Mouse (Mus musculus) ZHBTc4 (cell line): ENCODE results near the gene Tcp11l2.

Source experiments
- DNase-seq: peaks from one replicate; pipeline ENCODE4 v3.0.0-alpha.2; 2011; ENCODE audit warnings: low read depth, low spot score

The Tcp11l2 gene

GRCm38 (mm10) chr10:84598172-84598571, 21.7 kb downstream of the Tcp11l2 start:
- DNase-seq, result peak; percentile 38

GRCm38 (mm10) chr10:84600136-84600535, 23.7 kb downstream of the Tcp11l2 start:
- no peak for DNase-seq

- no peak for DNase-seq
These were observed 27.9 kb downstream of the Tcp11l2 start for GRCm38 (mm10) chr10:84604335-84604734.

GRCm38 (mm10) chr10:84608361-84608760, 31.9 kb downstream of the Tcp11l2 start:
- DNase-seq, result no peak

GRCm38 (mm10) chr10:84610324-84610723, 33.9 kb downstream of the Tcp11l2 start:
- no peak for DNase-seq

GRCm38 (mm10) chr10:84610783-84611182, 34.4 kb downstream of the Tcp11l2 start:
- no peak for DNase-seq

GRCm38 (mm10) chr10:84611664-84612063, 35.2 kb downstream of the Tcp11l2 start:
- DNase-seq, result no peak

GRCm38 (mm10) chr10:84612281-84612680, 35.9 kb downstream of the Tcp11l2 start:
- DNase-seq, result no peak

- no peak for DNase-seq
These were observed 36.9 kb downstream of the Tcp11l2 start for GRCm38 (mm10) chr10:84613366-84613765.

GRCm38 (mm10) chr10:84615076-84615475, 38.6 kb downstream of the Tcp11l2 start:
- peak; percentile 51 for DNase-seq

- peak; percentile 98 for DNase-seq
These were observed 45.7 kb downstream of the Tcp11l2 start, which contains the start of gene Polr3b for GRCm38 (mm10) chr10:84621826-84622790. Gene Polr3b (plus strand): TSS chr10:84622292.

GRCm38 (mm10) chr10:84631182-84631581, 54.8 kb downstream of the Tcp11l2 start:
- peak; percentile 81 for DNase-seq

- no peak for DNase-seq
These were observed 55.6 kb downstream of the Tcp11l2 start for GRCm38 (mm10) chr10:84632005-84632404.

GRCm38 (mm10) chr10:84636656-84637055, 60.2 kb downstream of the Tcp11l2 start:
- DNase-seq, result no peak

GRCm38 (mm10) chr10:84638382-84638781, 62.0 kb downstream of the Tcp11l2 start:
- no peak for DNase-seq

GRCm38 (mm10) chr10:84639525-84640287, 63.3 kb downstream of the Tcp11l2 start:
- no peak for DNase-seq

GRCm38 (mm10) chr10:84640861-84641260, 64.4 kb downstream of the Tcp11l2 start:
- peak; percentile 51 for DNase-seq

GRCm38 (mm10) chr10:84641576-84641975, 65.2 kb downstream of the Tcp11l2 start:
- no peak for DNase-seq

- DNase-seq, result no peak
These were observed 69.5 kb downstream of the Tcp11l2 start for GRCm38 (mm10) chr10:84645940-84646339.

GRCm38 (mm10) chr10:84646506-84647102, 70.2 kb downstream of the Tcp11l2 start:
- DNase-seq, result peak; percentile 83

- no peak for DNase-seq
These were observed 70.8 kb downstream of the Tcp11l2 start for GRCm38 (mm10) chr10:84647264-84647663.

GRCm38 (mm10) chr10:84648911-84649310, 72.5 kb downstream of the Tcp11l2 start:
- DNase-seq, result no peak
